Mouse (Mus musculus) kidney, adult 8-10 months (tissue): Measurements from ENCODE around the gene Cdc42ep4.

Experiments used
- DNase-seq, 2 experiments: peaks; one replicate each; pipeline ENCODE4 v3.0.0; 2022

Gene Cdc42ep4

GRCm38 (mm10) chr11:113776851-113777511 lies 25.3 kb upstream of the Cdc42ep4 start:
- DNase-seq: no peak

GRCm38 (mm10) chr11:113774773-113775172 lies 23.1 kb upstream of the Cdc42ep4 start:
- DNase-seq: no peak

GRCm38 (mm10) chr11:113773191-113773590 lies 21.5 kb upstream of the Cdc42ep4 start:
- no peak for DNase-seq

GRCm38 (mm10) chr11:113771187-113771586 lies 19.5 kb upstream of the Cdc42ep4 start:
- DNase-seq: no peak

- no peak for DNase-seq
Observed at GRCm38 (mm10) chr11:113768356-113768755, 16.7 kb upstream of the Cdc42ep4 start.

GRCm38 (mm10) chr11:113767285-113767684 lies 15.6 kb upstream of the Cdc42ep4 start:
- no peak for DNase-seq

GRCm38 (mm10) chr11:113766284-113766985 lies 14.8 kb upstream of the Cdc42ep4 start:
- DNase-seq: no peak

GRCm38 (mm10) chr11:113764132-113764849 lies 12.6 kb upstream of the Cdc42ep4 start:
- no peak for DNase-seq

- no peak for DNase-seq
Observed at GRCm38 (mm10) chr11:113763449-113763848, 11.8 kb upstream of the Cdc42ep4 start.

- DNase-seq: no peak
Observed at GRCm38 (mm10) chr11:113762136-113762797, 10.6 kb upstream of the Cdc42ep4 start.

GRCm38 (mm10) chr11:113761646-113762045 lies 10.0 kb upstream of the Cdc42ep4 start:
- no peak for DNase-seq

GRCm38 (mm10) chr11:113760476-113760875 lies 8.8 kb upstream of the Cdc42ep4 start:
- no peak for DNase-seq

GRCm38 (mm10) chr11:113758851-113759250 lies 7.2 kb upstream of the Cdc42ep4 start:
- no peak for DNase-seq

- no peak for DNase-seq
Observed at GRCm38 (mm10) chr11:113756578-113756977, 4.9 kb upstream of the Cdc42ep4 start.

GRCm38 (mm10) chr11:113755878-113756277 lies 4.2 kb upstream of the Cdc42ep4 start:
- DNase-seq: no peak

- DNase-seq: no peak
Observed at GRCm38 (mm10) chr11:113754845-113755244, 3.2 kb upstream of the Cdc42ep4 start.

- no peak for DNase-seq
Observed at GRCm38 (mm10) chr11:113752685-113753430, 1.2 kb upstream of the Cdc42ep4 start.

- no peak for DNase-seq
Observed at GRCm38 (mm10) chr11:113752158-113752661, 529 bp upstream of the Cdc42ep4 start.

GRCm38 (mm10) chr11:113750571-113751483 lies 854 bp downstream of the Cdc42ep4 start:
- DNase-seq: peak; percentile 77 to 80

- peak in 1 of 2 experiments; percentile 34 for DNase-seq
Observed at GRCm38 (mm10) chr11:113749749-113750351, 1.8 kb downstream of the Cdc42ep4 start.
